Mouse (Mus musculus) stomach, embryonic 14.5 days (tissue): ENCODE measurements around the gene Hps4. TPM values are rescaled to one million over a fixed set of nuclear protein-coding genes. Genes with fewer than 3 reads are reported as not detected.
"Not testable (repeated sequence)": the region's sequence is repeated elsewhere in the genome, so short reads cannot be mapped to it uniquely, and the experiment has no call there.

Experiments
- ATAC-seq: fragments of 200-750 bp; cut with Nextera tagmentation; 2 replicates; pipeline ENCODE4 v1.8.0; 2017; ENCODE audit warnings: low read depth, moderate TSS enrichment; ENCODE audit not compliant: insufficient number of reproducible peaks, insufficient read depth, low FRiP score
- H3K27ac ChIP-seq: fragments of 300-500 bp; sonication (generic); 2 replicates; pipeline ENCODE4 v1.5.1; 2014; ENCODE audit warnings: mild to moderate bottlenecking, low read length, moderate library complexity, mixed read lengths
- H3K27me3 ChIP-seq: fragments of 300-500 bp; sonication (generic); 2 replicates; pipeline ENCODE4 v1.6.1; 2014; ENCODE audit warnings: low read length, control low read depth, mixed read lengths; ENCODE audit not compliant: control insufficient read depth, insufficient read depth
- H3K36me3 ChIP-seq: fragments of 300-500 bp; sonication (generic); 2 replicates; pipeline ENCODE4 v1.6.1; 2014; ENCODE audit warnings: mild to moderate bottlenecking, control low read depth, low read length, moderate library complexity, mixed read lengths; ENCODE audit not compliant: control insufficient read depth, insufficient read depth
- H3K4me1 ChIP-seq: fragments of 300-500 bp; sonication (generic); 2 replicates; pipeline ENCODE4 v1.6.1; 2014; ENCODE audit warnings: low read length, control low read depth, mixed read lengths; ENCODE audit not compliant: control insufficient read depth, insufficient read depth
- H3K4me2 ChIP-seq: fragments of 300-500 bp; sonication (generic); replicated peaks from 2 replicates; pipeline ENCODE4 v1.6.1; 2014; ENCODE audit warnings: low read depth, low read length, control low read depth
- H3K4me3 ChIP-seq: fragments of 300-500 bp; sonication (generic); 2 replicates; pipeline ENCODE4 v1.5.1; 2014; ENCODE audit warnings: low read depth, low read length, control low read depth
- H3K9ac ChIP-seq: fragments of 300-500 bp; sonication (generic); replicated peaks from 2 replicates; pipeline ENCODE4 v1.6.1; 2014; ENCODE audit warnings: low read depth, mild to moderate bottlenecking, control low read depth, low read length, moderate library complexity, mixed read lengths
- H3K9me3 ChIP-seq: fragments of 300-500 bp; sonication (generic); 2 replicates; pipeline ENCODE4 v1.6.1; 2016; ENCODE audit warnings: low read depth, low read length, control low read depth; ENCODE audit not compliant: control insufficient read depth
- WGBS: fragments of 180-500 bp; shearing (Covaris S2); extraction: QIAGEN DNeasy Blood & Tissue Kit; methylation state at CpG from one replicate; pipeline ENCODE4 v1.1.7; 2014; 5-methylcytosine and 5-hydroxymethylcytosine counted together
- polyA plus RNA-seq: library from polyadenylated mRNA; unstranded; fragments of >200 nt; fragmentation: Nextera tagmentation; extraction: Ambion mirVana; gene quantifications from 2 replicates; pipeline ENCODE4 v1.2.1, GENCODE M21; 2014

Hps4 gene
- polyA plus RNA-seq, 1 experiment from 2014 or later, result 30.9 TPM

GRCm38 (mm10) chr5:112317328-112317727, 25.6 kb upstream of the Hps4 start:
- 40% methylated on average over 5 of the region's 5 CpGs for WGBS
- H3K27me3 ChIP-seq, result no peaks in the 10 kb centered on the region
- H3K4me2 ChIP-seq, result no peak overlapping the region
- no peak for ATAC-seq
- no peak overlapping the region for H3K4me3 ChIP-seq
- peaks cover 11% of the 10 kb centered on the region for H3K36me3 ChIP-seq
- H3K9me3 ChIP-seq, result no peaks in the 10 kb centered on the region
- H3K27ac ChIP-seq, result no peak overlapping the region
- H3K4me1 ChIP-seq, result no peaks in the 10 kb centered on the region; the same call in 1 of the 2 replicates
- no peak overlapping the region for H3K9ac ChIP-seq

GRCm38 (mm10) chr5:112319343-112319742, 23.5 kb upstream of the Hps4 start:
- ATAC-seq, result peak; percentile 42; the same call in 1 of the 2 replicates
- not testable (repeated sequence) for H3K4me2 ChIP-seq, H3K36me3 ChIP-seq, H3K27me3 ChIP-seq, H3K4me1 ChIP-seq, H3K27ac ChIP-seq, H3K9ac ChIP-seq, H3K9me3 ChIP-seq, H3K4me3 ChIP-seq
- 65% methylated on average over 2 of the region's 2 CpGs for WGBS

- Histone ChIP-seq H3K36me3 (no peaks in the 10 kb centered on the region), H3K27ac (no peak overlapping the region), H3K4me1 (peaks cover 9% of the 10 kb centered on the region), H3K9ac (no peak overlapping the region), H3K27me3 (no peaks in the 10 kb centered on the region), H3K4me3 (no peak overlapping the region), H3K4me2 (no peak overlapping the region), H3K9me3 (no peaks in the 10 kb centered on the region)
- 81% methylated on average over 5 of the region's 5 CpGs for whole genome bisulfite sequencing
- no peak for ATAC-seq
These were observed 22.5 kb upstream of the Hps4 start for GRCm38 (mm10) chr5:112320379-112320778.

GRCm38 (mm10) chr5:112320936-112321335, 21.9 kb upstream of the Hps4 start:
- peaks cover 12% of the 10 kb centered on the region for H3K4me1 ChIP-seq
- no peak for ATAC-seq
- no peak overlapping the region for H3K4me2 ChIP-seq

DNA sequence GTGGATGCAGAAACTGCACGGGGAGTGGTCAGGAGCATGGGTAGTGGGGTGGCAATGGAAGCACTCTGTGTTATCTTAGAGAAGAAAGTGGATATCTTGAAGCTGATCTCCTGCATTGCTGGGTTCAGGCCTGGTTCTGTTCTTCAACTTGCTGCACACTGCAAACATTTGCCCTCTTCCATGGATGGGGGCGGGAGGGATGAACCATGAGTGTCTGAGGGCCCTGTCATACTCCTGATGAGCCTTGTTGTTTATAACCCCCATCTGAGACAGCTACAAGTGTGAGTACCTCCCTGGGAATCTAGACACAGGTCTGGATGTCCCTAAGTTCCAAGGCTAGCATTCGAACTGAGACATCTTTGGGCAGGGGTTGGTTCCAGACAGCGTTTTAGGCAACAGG, 21.5 kb upstream of the Hps4 start:
- H3K27ac ChIP-seq, result no peak overlapping the region
- 69% methylated on average over 4 of the region's 4 CpGs for WGBS
- H3K27me3 ChIP-seq, result no peaks in the 10 kb centered on the region
- no peak overlapping the region for H3K4me2 ChIP-seq
- no peak overlapping the region for H3K4me3 ChIP-seq
- H3K9ac ChIP-seq, result no peak overlapping the region
- H3K9me3 ChIP-seq, result no peaks in the 10 kb centered on the region
- H3K36me3 ChIP-seq, result no peaks in the 10 kb centered on the region
- no peak for ATAC-seq
- peaks cover 12% of the 10 kb centered on the region for H3K4me1 ChIP-seq

More at GRCm38 (mm10) chr5:112320936-112321335, 21.9 kb upstream of the Hps4 start:
- H3K4me3 ChIP-seq, result no peak overlapping the region
- H3K27ac ChIP-seq, result no peak overlapping the region
- 76% methylated on average over 6 of the region's 6 CpGs for WGBS
- H3K36me3 ChIP-seq, result no peaks in the 10 kb centered on the region
- H3K9ac ChIP-seq, result no peak overlapping the region
- H3K27me3 ChIP-seq, result no peaks in the 10 kb centered on the region
- no peaks in the 10 kb centered on the region for H3K9me3 ChIP-seq

DNA sequence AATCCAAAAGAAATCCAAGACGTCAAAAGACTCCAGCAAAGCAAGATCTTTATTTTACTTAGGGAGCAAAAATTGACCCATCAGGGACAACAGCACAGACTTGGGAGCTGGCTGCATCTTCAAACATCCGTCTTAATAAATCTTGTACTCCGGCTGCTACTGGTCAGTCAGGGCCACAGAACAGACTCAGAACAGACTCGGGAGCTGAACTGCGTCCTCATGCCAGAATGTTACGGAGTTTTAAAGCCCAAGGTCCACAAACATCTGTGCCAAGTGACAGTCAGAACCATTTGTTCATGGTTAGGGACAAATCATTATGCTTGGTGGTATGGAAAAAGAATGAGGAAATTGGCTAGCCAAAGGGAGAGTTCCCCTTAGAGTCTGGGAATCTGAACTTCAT, 19.6 kb upstream of the Hps4 start:
- Histone ChIP-seq H3K4me1 (peaks cover 17% of the 10 kb centered on the region; the same call in 1 of the 2 replicates), H3K36me3 (0 out of 2 replicates have a peak, but pooled peaks cover 2% of the 10 kb centered on the region), H3K4me3 (no peak overlapping the region), H3K9ac (no peak overlapping the region), H3K27ac (no peak overlapping the region), H3K27me3 (no peaks in the 10 kb centered on the region), H3K4me2 (no peak overlapping the region), H3K9me3 (no peaks in the 10 kb centered on the region)
- ATAC-seq, result no peak
- 87% methylated on average over 6 of the region's 6 CpGs for WGBS

- peaks cover 13% of the 10 kb centered on the region; the same call in 1 of the 2 replicates for H3K36me3 ChIP-seq
- 19% methylated on average over 24 of the region's 24 CpGs for WGBS
- peak; percentile 67 for ATAC-seq
- H3K27me3 ChIP-seq, result no peaks in the 10 kb centered on the region
- no peak overlapping the region for H3K9ac ChIP-seq
- H3K4me3 ChIP-seq, result no peak overlapping the region
- peak overlapping the region; percentile 61 for H3K4me2 ChIP-seq
- H3K27ac ChIP-seq, result peak overlapping the region; percentile 35; the same call in 1 of the 2 replicates
- peaks cover 17% of the 10 kb centered on the region; the same call in 1 of the 2 replicates for H3K4me1 ChIP-seq
- H3K9me3 ChIP-seq, result no peaks in the 10 kb centered on the region
These were observed 18.0 kb upstream of the Hps4 start for GRCm38 (mm10) chr5:112324637-112325545.

- H3K4me3 ChIP-seq, result peak within 1 kb of the TSS; percentile 72
- peaks cover 17% of the 10 kb centered on the region; the same call in 1 of the 2 replicates for H3K4me1 ChIP-seq
- H3K27me3 ChIP-seq, result no peaks in the 10 kb centered on the region
- H3K9ac ChIP-seq, result peak within 1 kb of the TSS; percentile 49
- no peaks in the 10 kb centered on the region for H3K9me3 ChIP-seq
- peak; percentile 77 for ATAC-seq
- peak within 1 kb of the TSS; percentile 61 for H3K4me2 ChIP-seq
- peak within 1 kb of the TSS; percentile 77; the same call in 1 of the 2 replicates for H3K27ac ChIP-seq
- H3K36me3 ChIP-seq, result peaks cover 20% of the 10 kb centered on the region
- 8% methylated on average over 48 of the region's 48 CpGs for WGBS
These were observed 17.1 kb upstream of the Hps4 start, which contains the start of gene Tfip11 for GRCm38 (mm10) chr5:112325546-112326445. TSS of gene Tfip11 (plus strand) at chr5:112326358.
